Mouse (Mus musculus): ENCODE measurements around the gene Hoxb5.

The Hoxb5 gene

DNA sequence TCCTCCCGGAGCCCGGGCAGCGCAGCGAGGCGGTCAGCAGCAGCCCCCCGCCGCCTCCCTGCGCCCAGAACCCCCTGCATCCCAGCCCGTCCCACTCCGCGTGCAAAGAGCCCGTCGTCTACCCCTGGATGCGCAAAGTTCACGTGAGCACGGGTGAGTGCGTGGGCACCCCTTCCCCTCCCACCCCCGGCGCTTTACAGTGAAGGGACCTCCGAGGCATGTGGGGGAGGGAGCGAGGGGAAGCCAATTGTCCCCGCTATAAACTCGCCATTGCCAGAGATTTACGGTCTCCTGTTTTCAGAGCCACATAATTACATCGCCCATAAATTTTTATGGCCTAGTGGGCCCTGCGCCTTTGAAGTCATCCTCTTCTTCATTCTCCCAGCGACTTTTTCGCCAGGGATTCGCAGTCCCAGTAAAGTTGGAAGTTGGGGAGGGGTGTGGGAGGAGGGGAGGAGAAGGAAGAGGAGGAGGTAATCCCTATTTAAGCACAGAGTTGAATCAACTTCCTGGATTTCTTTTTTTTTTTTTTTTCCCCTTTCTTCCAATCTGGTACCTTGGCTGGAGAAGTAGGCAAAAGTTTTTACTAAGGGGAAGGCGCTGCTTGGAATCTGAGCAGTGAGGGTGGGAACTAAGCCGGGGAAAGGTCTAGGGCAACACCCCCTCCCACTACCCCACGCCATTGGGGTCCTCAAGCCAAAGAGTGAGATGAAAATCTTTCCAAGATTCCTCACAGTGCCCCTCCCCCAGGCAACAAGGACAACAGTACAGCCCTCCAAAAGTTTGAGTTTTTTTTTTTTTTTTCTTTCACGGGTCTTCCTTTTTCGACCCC, 16.2 kb downstream of the Hoxb5 start:
- no peak for DNase-seq (ENCODE audit: low spot score)

DNA sequence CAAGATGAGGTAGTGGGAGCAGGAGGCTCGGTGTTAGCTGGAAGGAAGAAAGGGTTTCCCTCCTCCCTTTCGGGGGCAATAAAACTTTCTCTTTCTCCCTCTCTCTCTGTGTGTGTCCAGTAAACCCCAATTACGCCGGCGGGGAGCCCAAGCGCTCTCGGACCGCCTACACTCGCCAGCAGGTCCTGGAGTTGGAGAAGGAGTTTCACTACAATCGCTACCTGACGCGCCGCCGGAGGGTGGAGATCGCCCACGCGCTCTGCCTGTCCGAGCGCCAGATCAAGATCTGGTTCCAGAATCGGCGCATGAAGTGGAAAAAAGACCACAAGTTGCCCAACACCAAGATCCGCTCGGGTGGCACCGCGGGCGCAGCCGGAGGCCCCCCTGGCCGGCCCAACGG, 16.8 kb downstream of the Hoxb5 start:
- DNase-seq (ENCODE audit: low spot score) = no peak

GRCm38 (mm10) chr11:96320688-96321087, 17.6 kb downstream of the Hoxb5 start:
- DNase-seq (ENCODE audit: low spot score) = no peak

GRCm38 (mm10) chr11:96321846-96322245, 18.7 kb downstream of the Hoxb5 start:
- no peak for DNase-seq (ENCODE audit: low spot score)

GRCm38 (mm10) chr11:96322738-96323137, 19.6 kb downstream of the Hoxb5 start:
- DNase-seq (ENCODE audit: low spot score) = no peak

DNA sequence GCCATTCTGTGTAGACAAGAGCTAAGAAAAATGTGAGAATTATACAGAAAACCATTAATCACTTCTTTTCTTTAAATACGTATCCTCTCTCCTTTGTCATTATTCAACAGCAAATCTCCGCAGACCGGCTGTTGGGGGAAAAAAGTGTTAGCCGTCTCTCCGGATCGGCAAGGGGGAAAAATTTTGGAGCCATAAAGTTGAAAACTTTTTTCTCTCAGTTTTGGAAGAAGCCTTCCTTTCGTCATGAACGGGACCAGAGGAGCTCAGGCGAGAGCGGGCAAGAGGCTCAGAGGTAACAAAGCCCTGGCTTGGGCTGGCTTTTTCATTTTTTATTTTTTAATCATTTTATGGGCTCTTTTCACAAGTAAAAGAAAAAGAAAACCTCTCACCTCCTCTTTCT, 20.0 kb downstream of the Hoxb5 start, which contains the start of gene Hoxb3:
Hoxb3 (plus strand) TSS at position 173 of the 400 bp plus-strand sequence.
- DNase-seq (ENCODE audit: low spot score) = no peak

- DNase-seq (ENCODE audit: low spot score) = no peak
Measured at GRCm38 (mm10) chr11:96324125-96324524, 21.0 kb downstream of the Hoxb5 start.

DNA sequence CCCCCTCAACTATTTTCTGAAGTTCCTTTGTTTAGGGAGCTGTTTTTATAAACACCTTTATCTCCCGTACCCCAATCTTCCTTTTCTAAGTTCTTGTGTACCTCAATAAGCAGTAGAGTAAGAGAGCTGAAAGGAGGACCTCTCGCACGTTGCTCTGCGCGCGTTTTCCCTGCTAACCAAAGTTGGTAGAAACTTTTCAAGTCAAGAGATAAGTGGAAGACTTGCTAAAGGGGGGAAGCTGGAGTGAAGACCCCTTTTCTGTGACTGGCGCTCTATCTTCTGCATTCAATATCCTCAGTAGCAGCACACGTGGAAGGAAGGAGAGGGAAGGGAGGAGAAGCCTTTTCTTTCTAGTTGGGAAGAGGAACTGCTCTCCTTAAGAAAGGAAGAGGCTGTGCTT, 21.8 kb downstream of the Hoxb5 start:
- DNase-seq (ENCODE audit: low spot score) = no peak

DNA sequence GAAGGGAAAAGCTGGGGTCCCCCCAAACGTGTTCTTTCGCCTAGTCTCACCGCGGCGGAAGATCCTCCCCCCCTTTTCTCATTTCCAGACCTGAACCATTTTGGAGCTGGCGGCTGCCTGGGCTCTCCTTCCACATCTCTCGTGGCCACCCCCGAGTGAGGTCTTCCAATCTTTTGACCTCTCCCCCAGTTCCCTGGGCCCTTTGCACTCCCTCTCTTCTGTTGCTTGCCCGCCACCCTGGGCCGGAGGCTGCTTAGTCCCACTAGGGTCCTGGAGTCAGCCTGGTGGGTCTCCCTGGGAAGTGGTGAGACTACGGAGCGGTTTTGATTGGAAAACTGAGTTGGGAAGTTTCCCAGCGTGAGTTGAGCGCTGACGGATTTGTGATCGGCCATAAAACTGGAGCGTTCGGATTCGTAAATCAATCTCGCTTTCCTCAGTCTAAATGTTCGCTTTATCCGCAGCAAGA, 22.6 kb downstream of the Hoxb5 start:
- DNase-seq (ENCODE audit: low spot score) = no peak

DNA sequence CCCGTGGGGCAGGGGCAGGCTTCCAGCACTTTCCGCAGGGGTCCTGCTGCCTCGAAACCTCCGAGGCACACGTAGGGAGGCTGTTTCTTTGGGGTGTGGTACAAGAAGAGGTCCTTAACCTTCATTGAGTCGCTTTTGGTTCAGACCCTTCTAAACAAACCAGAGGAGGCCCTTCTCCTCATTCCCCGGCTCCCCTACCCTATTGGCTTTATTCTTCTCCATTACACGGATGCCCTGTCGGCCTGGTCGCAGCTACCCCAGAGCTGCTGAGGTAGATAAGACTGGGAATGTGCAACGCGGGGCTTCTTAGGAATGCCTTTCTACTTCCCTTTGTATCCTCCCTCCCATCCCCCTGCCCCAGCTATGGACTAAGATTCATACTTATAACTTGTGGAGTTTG, 23.6 kb downstream of the Hoxb5 start:
- no peak for DNase-seq (ENCODE audit: low spot score)

- DNase-seq (ENCODE audit: low spot score) = no peak
Measured at GRCm38 (mm10) chr11:96327122-96327521, 24.0 kb downstream of the Hoxb5 start.

DNA sequence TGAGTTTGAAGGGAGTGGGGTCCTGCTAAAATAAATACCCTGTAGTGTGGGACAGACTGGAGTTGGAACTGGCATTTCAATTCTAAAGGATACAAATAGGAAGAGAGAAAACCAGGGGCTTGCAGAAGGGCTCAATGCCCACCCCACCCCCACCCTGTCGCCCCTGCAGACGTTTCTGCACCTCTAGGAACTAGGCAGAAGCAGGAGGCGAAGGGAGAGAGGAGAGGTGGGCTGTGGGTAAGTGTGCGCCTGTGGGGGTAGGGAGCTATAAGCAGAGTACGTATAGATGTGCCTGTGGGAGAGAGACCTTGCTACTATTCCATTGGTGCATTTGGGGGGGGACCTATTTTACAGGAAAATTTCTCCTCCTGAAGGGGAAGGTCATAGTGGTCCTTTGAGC, 24.6 kb downstream of the Hoxb5 start:
- no peak for DNase-seq (ENCODE audit: low spot score)

DNA sequence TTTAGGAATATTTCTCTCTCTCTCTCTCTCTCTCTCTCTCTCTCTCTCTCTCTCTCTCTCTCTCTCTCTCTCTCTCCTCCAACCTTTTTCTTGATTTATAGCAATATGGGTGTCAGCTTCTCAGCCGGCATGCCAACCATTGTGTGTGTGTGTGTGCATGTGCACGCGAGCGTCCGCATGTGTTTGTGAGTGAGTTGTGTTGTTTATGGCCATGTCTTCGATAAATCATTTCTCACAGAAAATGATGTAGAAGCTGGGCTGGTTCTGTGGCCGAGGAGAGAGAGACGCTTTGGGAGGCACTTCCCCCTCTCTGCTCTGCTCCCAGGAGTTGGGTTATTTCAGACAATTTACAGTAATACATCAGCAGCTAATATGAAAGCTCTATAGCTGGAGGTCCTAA, 25.5 kb downstream of the Hoxb5 start:
- DNase-seq (ENCODE audit: low spot score) = no peak

- DNase-seq (ENCODE audit: low spot score) = no peak
Measured at GRCm38 (mm10) chr11:96332105-96332504, 29.0 kb downstream of the Hoxb5 start.

DNA sequence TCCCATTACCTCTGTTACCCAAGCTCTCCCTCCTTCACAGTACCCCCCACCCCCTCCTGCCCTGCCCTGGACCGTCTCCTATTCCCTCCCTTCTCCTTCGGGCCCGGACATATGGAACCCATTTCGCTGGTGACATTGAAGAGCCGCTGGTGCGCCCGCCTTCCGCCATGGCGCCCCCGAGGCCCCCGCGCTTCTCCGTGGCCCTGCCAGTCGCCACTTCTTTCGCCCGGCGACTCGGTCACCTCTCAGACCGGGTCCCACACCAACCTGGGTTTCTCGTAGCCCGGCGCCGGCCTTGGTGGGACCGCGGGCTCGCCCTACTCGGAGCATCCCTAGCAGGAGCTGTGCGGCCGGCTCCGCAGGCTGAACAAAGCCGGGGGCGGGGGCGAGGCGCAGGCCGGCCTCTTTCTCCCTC, 29.5 kb downstream of the Hoxb5 start:
- DNase-seq (ENCODE audit: low spot score) = no peak

DNA sequence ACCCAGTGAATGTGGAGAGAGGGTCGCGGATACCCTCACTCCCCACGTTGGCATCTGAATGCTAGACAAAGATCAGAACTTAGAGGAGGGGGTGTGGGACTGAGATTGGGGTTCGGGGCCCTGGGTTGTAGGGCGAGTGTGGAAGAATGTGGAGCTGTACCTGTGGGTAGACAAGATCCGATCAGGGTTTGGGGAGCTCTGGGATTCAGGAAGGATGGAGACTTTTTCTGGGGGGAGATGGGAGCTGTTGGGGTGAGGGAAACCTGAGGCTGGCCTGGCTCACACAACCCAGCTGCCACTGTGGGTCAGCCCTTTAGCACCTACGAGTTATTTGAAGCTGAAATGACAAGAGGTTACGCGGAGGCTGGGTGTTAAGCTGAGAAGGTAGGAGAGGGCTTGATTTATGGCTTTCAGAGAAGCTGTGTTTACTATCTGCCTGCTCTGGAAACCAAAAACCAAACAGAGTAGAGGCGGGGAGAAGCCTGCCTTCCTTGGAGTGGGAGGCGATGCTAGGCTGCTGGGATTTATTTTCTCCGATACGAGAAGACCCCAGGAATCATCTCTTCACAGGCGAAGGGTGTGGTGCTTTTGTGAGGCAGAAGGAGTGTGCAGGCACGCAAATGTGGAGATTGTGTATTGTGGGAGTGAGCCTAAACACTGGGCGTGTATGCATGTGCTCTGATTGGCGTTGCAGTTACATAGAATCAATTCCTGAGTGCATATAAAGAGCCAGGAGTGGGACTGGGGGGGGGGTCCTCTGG, 30.3 kb downstream of the Hoxb5 start:
- DNase-seq (ENCODE audit: low spot score) = no peak

DNA sequence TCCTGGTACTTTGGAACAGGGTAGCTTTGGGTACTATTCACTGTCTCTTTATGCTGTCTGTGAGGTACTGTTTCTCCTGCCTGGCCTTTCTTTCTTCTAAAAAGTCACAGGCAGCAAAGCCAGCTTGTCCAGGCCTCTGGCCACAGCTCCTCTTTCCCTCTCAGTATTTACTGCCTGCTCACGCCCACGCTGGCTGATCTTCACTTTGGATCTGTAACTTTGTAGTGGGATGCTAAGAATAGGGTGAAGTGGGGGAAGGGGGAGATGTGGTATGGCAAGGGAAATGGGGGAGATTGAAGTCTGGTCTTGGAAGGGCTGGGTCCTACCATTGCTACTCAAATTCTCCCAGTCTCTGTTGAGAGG, 30.8 kb downstream of the Hoxb5 start:
- no peak for DNase-seq (ENCODE audit: low spot score)

DNA sequence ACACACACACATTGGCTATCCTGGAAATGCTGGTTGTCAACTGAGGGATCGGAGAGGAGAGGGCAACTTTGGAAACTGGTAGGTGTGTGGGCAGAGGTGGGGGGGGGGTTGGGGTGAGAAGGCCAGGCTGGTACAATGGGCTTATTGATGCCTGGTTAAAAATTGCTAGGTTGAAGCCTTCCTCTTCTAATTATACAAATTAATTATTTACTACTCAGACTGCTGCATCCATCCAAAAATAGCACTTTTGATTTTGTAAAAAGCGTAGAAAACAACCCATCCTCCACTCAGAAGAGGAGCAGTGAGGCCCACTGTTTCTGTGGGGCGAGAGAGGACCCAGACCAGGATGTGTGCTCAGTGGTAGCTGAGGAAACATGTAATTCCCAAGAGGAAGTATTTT, 31.9 kb downstream of the Hoxb5 start:
- no peak for DNase-seq (ENCODE audit: low spot score)

GRCm38 (mm10) chr11:96336597-96336996, 33.5 kb downstream of the Hoxb5 start:
- DNase-seq (ENCODE audit: low spot score) = no peak

DNA sequence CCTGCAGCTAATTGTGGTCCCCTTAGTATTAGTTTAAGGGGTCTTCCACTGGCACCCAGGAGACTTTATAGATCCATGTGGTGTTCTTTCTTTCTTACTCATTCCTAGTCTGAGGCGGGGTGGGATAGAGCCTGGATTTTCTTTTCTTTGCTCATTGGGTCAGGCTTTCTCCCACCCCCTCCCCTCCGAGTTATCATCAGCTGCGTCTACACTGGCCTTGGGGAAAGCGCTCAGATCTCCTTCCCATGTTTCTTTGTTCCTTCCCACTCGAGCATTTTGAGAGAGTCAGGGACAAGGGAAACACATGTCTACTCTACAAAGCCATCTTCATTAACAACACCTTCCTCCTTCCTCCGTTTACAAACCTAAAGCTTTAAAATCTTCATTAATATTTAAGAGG, 33.9 kb downstream of the Hoxb5 start:
- no peak for DNase-seq (ENCODE audit: low spot score)

GRCm38 (mm10) chr11:96338957-96339855, 36.1 kb downstream of the Hoxb5 start:
- no peak for DNase-seq (ENCODE audit: low spot score)

DNA sequence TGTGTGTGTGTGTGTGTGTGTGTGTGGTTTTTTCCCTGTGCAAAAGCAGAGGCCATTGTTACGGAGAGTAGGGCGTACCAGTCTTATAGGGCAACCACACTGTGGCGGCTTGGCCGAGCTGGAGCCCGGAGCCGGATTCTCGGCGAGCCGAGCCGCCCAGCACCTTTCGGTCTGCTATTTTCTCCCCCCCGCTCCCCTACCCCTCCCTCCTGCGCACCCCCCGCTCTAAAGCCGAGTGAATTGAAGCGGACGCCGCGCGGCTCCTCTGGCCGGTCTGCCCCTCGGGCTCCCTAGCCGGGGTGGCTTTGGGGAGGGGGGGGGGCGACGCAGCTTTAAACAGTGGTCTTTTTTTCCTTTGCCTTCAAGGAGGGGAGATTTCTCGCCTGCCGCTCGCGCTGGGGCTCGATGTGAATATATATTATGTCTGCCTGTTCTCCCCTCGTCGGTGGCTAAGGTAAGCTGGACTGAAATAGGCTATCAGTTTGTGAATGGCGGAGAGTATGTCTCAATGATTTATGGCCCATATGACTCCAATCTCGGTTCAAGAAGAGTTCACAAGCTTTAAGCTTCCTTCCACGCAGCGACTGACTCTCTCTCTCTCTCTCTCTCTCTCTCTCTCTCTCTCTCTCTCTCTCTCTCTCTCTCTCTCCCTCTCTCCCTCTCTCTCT, 37.7 kb downstream of the Hoxb5 start:
- DNase-seq (ENCODE audit: low spot score) = no peak

Measured in urinary bladder, postnatal 10 days (tissue).